In genomic region chr15:8564331-8564730, GRCm38 (mm10) we compare ENCODE assay signal across 21 mouse cellular contexts. TPM values are rescaled to one million over a fixed set of nuclear protein-coding genes. Genes with fewer than 3 reads are reported as not detected.
"Had no signal": no experiment of that assay in that cellular context is flagged by ENCODE, and none has a peak within 500 bp of the region (broad histone marks: within the 10 kb centered on the region; RNA-seq: fewer than 3 reads in every experiment).

No protein-coding gene starts in this region.

- DNase-seq: cerebellum, adult 9-11 months; cerebellum, postnatal 10 days; cerebellum, postnatal 14 days; cerebellum, postnatal 25 days; cerebellum, postnatal 36 days; embryo, embryonic 11 days; forebrain, postnatal 0 days; gastrocnemius, adult 2 months; gastrocnemius, postnatal 10 days; gastrocnemius, postnatal 14 days; gastrocnemius, postnatal 25 days; gastrocnemius, postnatal 36 days; heart, adult 11 months; heart, adult 18-20 months; heart, adult 2 months had no signal

RNA-seq across cellular contexts. Expression of gene Gm2310, which starts 44.6 kb away (rescaled TPM):
- total RNA-seq: common myeloid progenitor, adult 5-6 weeks; forebrain, postnatal 0 days; gastrocnemius, adult 18-20 months; gastrocnemius, adult 2 months; gastrocnemius, adult 8-10 months; gastrocnemius, postnatal 10 days; gastrocnemius, postnatal 14 days; gastrocnemius, postnatal 25 days; gastrocnemius, postnatal 36 days; gastrocnemius, postnatal 4 days; granulocyte monocyte progenitor cell, adult 5-6 weeks; heart, adult 18-20 months; heart, adult 2 months; heart, adult 8-10 months had no signal
